Mouse (Mus musculus): ENCODE data around the gene Apobec2.
"Not testable (repeated sequence)": the region's sequence is repeated elsewhere in the genome, so short reads cannot be mapped to it uniquely, and the experiment has no call there.

Gene Apobec2

GRCm38 (mm10) chr17:48432158-48432980 is at the start of gene Apobec2:
TSS of gene Apobec2 (minus strand) at chr17:48432930.
- no peak for DNase-seq (ENCODE audit: low spot score)

GRCm38 (mm10) chr17:48479952-48480351 is 47.2 kb upstream of the Apobec2 start:
- no peak for DNase-seq (ENCODE audit: low spot score)

DNA sequence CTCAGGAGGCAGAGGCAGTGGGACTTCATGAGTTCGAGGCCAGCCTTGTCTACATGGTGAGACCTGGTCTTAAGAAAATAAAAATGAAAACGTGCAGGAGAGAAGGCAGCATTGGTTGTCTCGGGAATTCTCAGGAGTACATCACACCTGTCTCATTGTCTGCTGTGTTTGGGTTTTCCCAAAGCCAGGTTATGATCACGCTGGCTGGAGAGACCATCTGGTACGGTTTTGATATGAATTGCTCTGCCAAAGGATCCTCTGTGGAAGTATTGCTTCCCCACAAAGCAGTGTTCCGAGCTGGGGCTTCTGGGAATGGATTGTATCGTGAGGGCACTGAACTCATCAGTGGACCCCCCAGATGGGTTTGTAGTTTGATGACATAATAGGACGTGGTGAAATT is 42.7 kb upstream of the Apobec2 start:
- no peak for DNase-seq (ENCODE audit: low spot score)

DNA sequence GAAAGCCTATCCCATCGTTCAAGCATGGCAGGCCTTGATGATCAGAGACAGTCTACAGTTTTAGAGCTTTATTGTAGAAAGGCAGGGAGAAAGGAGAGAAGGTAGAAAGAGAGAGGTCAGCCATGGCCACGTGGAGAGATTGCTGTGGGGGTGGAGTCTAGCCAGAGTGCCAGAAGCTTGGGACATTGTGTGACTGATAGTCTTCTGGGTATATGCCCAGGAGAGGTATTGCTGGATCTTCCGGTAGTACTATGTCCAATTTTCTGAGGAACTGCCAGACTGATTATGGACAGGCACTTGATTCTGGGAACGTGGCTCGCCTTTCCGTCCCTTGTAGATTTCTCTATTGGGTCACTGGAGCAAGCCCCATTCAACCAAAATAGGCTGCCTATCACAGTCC is 41.6 kb upstream of the Apobec2 start:
- not testable (repeated sequence) for DNase-seq (ENCODE audit: low spot score)

GRCm38 (mm10) chr17:48467395-48468231 is 34.9 kb upstream of the Apobec2 start:
- peak; percentile 61 for DNase-seq (ENCODE audit: low spot score)

GRCm38 (mm10) chr17:48466769-48467394 is 34.2 kb upstream of the Apobec2 start:
- DNase-seq (ENCODE audit: low spot score) = no peak

DNA sequence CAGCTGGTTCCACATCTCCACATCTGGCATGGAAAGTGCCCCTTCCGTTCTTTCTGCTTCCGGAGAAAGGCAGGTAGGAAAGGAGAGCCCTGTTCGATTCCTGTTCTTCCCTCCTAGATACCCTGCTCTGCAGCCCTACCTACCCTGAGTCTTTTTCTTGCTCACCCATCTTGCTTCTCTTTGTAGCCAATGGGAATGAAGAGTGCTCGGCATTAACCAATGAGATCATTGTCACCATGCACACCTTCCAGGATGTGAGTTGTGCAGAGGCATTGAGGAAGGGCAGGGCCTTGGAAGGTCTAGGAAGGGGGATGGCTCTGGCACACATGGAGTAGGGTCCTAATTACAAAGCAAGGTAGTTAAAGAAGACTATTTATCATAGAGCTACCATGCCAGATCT is 30.7 kb upstream of the Apobec2 start:
- DNase-seq (ENCODE audit: low spot score) = no peak

GRCm38 (mm10) chr17:48462096-48462495 is 29.4 kb upstream of the Apobec2 start:
- no peak for DNase-seq (ENCODE audit: low spot score)

DNA sequence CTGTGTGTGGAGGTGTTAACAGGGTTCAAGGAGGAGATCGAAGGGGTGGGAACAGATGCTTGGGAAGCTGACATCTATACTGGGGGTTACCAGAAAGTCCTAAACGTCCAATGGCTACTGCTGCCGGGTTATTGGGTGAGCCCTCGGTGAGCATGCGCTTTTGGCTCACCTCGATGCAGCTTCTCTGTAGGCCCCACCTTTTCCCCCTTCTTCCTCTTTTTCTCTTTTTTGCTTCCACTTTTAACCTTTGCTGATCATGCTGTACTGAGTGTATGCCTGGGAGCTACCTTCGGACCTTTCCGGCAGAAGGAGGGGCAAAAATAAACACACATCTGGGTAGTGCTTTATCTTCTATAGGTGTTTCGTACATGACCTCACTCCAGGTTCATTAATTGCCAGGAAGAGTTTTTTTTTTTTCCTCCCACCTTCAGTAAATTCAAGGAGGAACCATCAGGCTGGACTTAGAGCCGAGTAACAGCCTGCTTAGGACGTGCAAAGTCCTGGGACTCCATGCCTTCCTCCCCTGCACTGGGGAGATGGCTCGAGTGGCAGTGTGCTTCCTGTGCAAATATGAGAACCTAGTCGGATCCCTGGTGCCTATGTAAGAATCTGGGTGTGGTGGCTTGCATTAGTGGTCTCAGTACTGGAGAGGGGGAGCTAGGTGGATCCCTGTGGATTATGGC is 25.4 kb upstream of the Apobec2 start:
- no peak for DNase-seq (ENCODE audit: low spot score)

DNA sequence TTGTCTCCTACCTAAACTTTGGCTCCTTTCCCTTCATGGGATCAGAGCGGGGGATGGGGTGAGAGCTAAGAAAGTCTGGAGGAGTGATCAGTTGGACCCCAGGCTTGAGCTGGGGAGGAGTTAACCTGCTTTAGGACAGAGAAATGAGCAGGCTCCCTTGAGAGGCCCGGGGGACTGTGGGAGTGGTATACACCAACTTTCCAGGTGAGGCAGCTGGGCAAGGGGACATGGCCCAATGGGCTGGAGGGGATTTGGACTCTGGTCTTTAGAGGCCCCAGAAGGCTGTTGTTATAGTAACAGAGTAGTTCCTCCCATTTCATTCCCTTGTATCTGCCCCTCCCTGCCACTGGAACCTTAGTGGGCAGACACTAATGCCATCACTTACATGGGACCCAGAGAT is 23.2 kb upstream of the Apobec2 start:
- no peak for DNase-seq (ENCODE audit: low spot score)

- no peak for DNase-seq (ENCODE audit: low spot score)
Observed at GRCm38 (mm10) chr17:48454688-48455087, 22.0 kb upstream of the Apobec2 start, which contains the start of gene Unc5cl. TSS of gene Unc5cl (plus strand) at chr17:48454901.

- DNase-seq (ENCODE audit: low spot score) = no peak
Observed at GRCm38 (mm10) chr17:48454190-48454589, 21.5 kb upstream of the Apobec2 start.

- DNase-seq (ENCODE audit: low spot score) = no peak
Observed at GRCm38 (mm10) chr17:48453489-48453888, 20.8 kb upstream of the Apobec2 start.

- peak; percentile 23 for DNase-seq (ENCODE audit: low spot score)
Observed at GRCm38 (mm10) chr17:48451753-48452444, 19.2 kb upstream of the Apobec2 start.

- DNase-seq (ENCODE audit: low spot score) = no peak
Observed at GRCm38 (mm10) chr17:48451353-48451675, 18.6 kb upstream of the Apobec2 start, which contains the start of gene Tspo2. TSS of gene Tspo2 (minus strand) at chr17:48451522.

- DNase-seq (ENCODE audit: low spot score) = no peak
Observed at GRCm38 (mm10) chr17:48450666-48451352, 18.1 kb upstream of the Apobec2 start.

DNA sequence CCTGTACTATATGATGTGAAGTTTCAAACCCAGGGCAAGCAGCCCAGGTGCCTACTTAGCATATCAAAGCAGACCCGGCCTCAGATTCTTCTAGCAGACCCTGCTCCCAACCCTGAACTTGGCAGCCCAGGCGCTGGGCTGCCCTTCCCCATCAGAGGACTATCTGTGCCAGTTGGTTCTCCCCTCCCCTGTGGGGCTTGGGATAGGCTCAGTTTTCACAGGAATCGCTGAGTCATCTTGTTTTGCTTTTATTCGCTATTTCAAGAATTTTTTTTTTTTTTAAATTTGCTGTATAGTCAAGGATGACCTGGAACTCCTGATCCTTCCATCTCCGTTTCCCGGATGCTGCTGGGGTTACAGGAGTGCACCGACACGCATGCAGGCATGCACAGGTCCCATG is 14.9 kb upstream of the Apobec2 start:
- DNase-seq (ENCODE audit: low spot score) = no peak

- DNase-seq (ENCODE audit: low spot score) = no peak
Observed at GRCm38 (mm10) chr17:48443542-48444145, 10.9 kb upstream of the Apobec2 start.

DNA sequence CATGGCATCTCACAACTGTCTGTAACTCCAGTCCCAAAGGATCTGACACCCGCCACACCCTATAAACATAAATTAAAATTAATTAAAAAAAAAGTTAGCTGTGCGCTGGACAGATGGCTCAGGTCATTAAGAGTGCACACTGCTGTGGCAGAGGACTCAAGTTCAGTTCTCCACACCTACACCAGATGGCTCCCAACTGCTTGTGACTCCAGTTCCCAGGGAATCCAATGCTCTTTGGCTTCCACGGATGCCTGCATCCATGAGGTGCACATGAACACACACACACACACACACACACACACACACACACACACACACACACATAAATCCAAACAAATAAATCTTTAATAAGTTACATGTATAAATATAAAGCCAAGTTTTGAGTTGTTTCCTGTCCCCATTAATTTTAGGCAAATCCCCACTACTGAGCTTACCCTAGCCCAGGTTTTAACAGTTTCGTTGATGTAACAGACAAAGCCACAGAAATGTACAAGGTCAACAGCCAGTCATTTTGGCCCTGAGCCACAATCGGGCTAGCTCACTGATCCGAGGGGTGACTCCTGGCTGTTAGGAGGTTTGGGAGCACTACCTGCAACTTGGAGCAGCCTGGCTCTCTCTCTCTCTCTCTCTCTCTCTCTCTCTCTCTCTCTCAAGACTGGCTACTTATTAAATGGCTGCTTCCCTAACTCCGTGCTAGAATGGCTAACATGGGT is 10.2 kb upstream of the Apobec2 start:
- no peak for DNase-seq (ENCODE audit: low spot score)

- DNase-seq (ENCODE audit: low spot score) = no peak
Observed at GRCm38 (mm10) chr17:48437421-48437911, 4.7 kb upstream of the Apobec2 start.

All from MN1 (cell line).